In the genomic region with DNA sequence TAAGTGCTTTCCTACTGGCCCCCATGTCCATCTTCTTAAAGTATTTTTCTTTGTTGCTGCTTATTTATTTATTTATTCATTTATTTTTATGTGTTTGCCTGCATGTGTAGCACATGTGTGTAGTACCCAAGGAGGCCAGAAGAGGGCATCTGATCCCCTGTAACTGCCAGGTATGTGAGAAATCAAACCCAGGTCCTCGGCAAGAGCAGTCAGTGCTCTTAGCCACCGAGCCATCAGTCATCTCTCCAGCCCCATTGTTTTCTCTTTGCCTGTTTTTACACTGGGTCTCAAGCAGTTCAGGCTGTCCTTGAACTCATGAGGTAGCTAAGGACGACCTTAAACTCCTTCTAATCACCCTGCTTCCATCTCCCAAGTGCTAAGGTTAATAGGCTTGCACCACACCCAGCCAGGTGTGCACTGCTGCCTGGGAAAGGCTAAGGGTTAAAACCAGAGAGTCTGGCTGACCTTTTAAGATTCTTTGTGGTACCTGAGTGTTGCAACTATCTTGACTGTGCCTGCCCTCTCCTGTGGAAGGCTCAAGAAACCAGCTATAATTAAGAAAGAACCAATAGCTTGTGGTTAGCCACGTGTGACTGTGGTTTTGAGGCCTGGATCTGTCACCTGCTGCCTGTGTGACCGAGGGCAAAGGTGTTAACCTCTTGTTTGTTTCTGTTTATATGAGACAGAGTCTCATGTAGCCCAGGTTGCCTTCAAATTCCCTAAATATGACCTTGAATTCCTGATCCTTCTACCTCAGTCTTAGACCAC, we compare ENCODE assay signal across 8 mouse cellular contexts. TPM values are rescaled to one million over a fixed set of nuclear protein-coding genes. Genes with fewer than 3 reads are reported as not detected.
A peak's percentile ranks its signal among the peaks of the same experiment; 100 is the strongest.
DNase-seq lines count a peak whose midpoint lies in the region; ATAC-seq and TF ChIP-seq lines count a peak whose summit lies in the region.

No protein-coding gene starts in this region.

- H3K36me3 ChIP-seq in heart, embryonic 15.5 days: no peaks in the 10 kb centered on the region
- no peaks in the 10 kb centered on the region for H3K36me3 ChIP-seq in heart, embryonic 10.5 days
- H3K36me3 ChIP-seq in thymus, adult 2 months (ENCODE audit: control insufficient read depth, insufficient read depth, low read length): no peaks in the 10 kb centered on the region
- no peaks in the 10 kb centered on the region for H3K36me3 ChIP-seq in limb, embryonic 11.5 days (ENCODE audit: control insufficient read depth, insufficient read depth, low read length)

- no peak for TF ChIP-seq POLR2A in thymus, adult 2 months (IDR thresholded peaks at IDR 0.05; ENCODE audit: control insufficient read depth, extremely low read depth, insufficient read depth, low read length, poor library complexity)

- H3K9ac ChIP-seq in heart, embryonic 15.5 days: no peak overlapping the region
- no peak overlapping the region for H3K9ac ChIP-seq in limb, embryonic 11.5 days (ENCODE audit: low read length)

- WGBS in heart, embryonic 15.5 days: 64% methylated on average over 5 of the region's 5 CpGs
- WGBS in heart, embryonic 10.5 days: 70% methylated on average over 5 of the region's 5 CpGs
- WGBS in thymus, adult 2 months: 48% methylated on average over 5 of the region's 5 CpGs
- 71% methylated on average over 5 of the region's 5 CpGs for WGBS in limb, embryonic 11.5 days

- DNase-seq in heart, embryonic 10.5 days (ENCODE audit: low spot score): no peak
- peak; percentile 27 for DNase-seq in thymus, adult 2 months
- no peak for DNase-seq in thymus, adult 18-20 months
- peak; percentile 64 for DNase-seq in limb, embryonic 11.5 days (ENCODE audit: low spot score)
- DNase-seq in frontal cortex, postnatal 36 days (ENCODE audit: low spot score in 2 of 2): no peak
- no peak for DNase-seq in spleen, adult 18-20 months
- no peak for DNase-seq in urinary bladder, postnatal 36 days (ENCODE audit: low spot score in 2 of 2)

- no peak overlapping the region for H3K4me3 ChIP-seq in heart, embryonic 15.5 days
- no peak overlapping the region for H3K4me3 ChIP-seq in heart, embryonic 10.5 days
- H3K4me3 ChIP-seq in thymus, adult 2 months (ENCODE audit: control insufficient read depth, insufficient read depth, low read length): no peak overlapping the region
- no peak overlapping the region for H3K4me3 ChIP-seq in limb, embryonic 11.5 days (ENCODE audit: low read depth, low read length)

- peaks cover 42% of the 10 kb centered on the region for H3K4me1 ChIP-seq in heart, embryonic 15.5 days (replicated peaks)
- peaks cover 30% of the 10 kb centered on the region for H3K4me1 ChIP-seq in heart, embryonic 10.5 days
- H3K4me1 ChIP-seq in thymus, adult 2 months (replicated peaks; ENCODE audit: control insufficient read depth, insufficient read depth, low read length): peaks cover 19% of the 10 kb centered on the region
- H3K4me1 ChIP-seq in limb, embryonic 11.5 days (ENCODE audit: control insufficient read depth, insufficient read depth, low read length): no peaks in the 10 kb centered on the region

- no peak for ATAC-seq in heart, embryonic 15.5 days (replicated peaks; ENCODE audit: insufficient number of reproducible peaks, insufficient read depth, low FRiP score, low read depth)
- no peak for ATAC-seq in limb, embryonic 11.5 days (ENCODE audit: insufficient number of reproducible peaks, low FRiP score, low TSS enrichment, low read depth)

- peak overlapping the region; percentile 99 for H3K27ac ChIP-seq in heart, embryonic 15.5 days
- H3K27ac ChIP-seq in heart, embryonic 10.5 days: no peak overlapping the region
- H3K27ac ChIP-seq in thymus, adult 2 months (ENCODE audit: control insufficient read depth, insufficient read depth, low read length): 0 out of 2 replicates have a peak overlapping the region, but pooled peaks have one; percentile 7
- H3K27ac ChIP-seq in limb, embryonic 11.5 days (replicated peaks; ENCODE audit: low read depth, low read length): no peak overlapping the region

- H3K9me3 ChIP-seq in heart, embryonic 15.5 days (replicated peaks): no peaks in the 10 kb centered on the region
- H3K9me3 ChIP-seq in heart, embryonic 10.5 days: no peaks in the 10 kb centered on the region
- H3K9me3 ChIP-seq in limb, embryonic 11.5 days (ENCODE audit: control insufficient read depth, low read length): no peaks in the 10 kb centered on the region

- no peaks in the 10 kb centered on the region for H3K27me3 ChIP-seq in heart, embryonic 15.5 days
- no peaks in the 10 kb centered on the region for H3K27me3 ChIP-seq in heart, embryonic 10.5 days (ENCODE audit: insufficient read depth, poor library complexity, severe bottlenecking)
- no peaks in the 10 kb centered on the region for H3K27me3 ChIP-seq in thymus, adult 2 months (ENCODE audit: control insufficient read depth, insufficient read depth, low read length)
- H3K27me3 ChIP-seq in limb, embryonic 11.5 days (ENCODE audit: control insufficient read depth, insufficient read depth, low read length): no peaks in the 10 kb centered on the region

- no peak for TF ChIP-seq CTCF in thymus, adult 2 months (IDR thresholded peaks at IDR 0.05; ENCODE audit: borderline replicate concordance, control insufficient read depth, extremely low read depth, insufficient read depth, low read length, poor library complexity)

- H3K4me2 ChIP-seq in heart, embryonic 15.5 days: no peak overlapping the region
- H3K4me2 ChIP-seq in limb, embryonic 11.5 days (ENCODE audit: low read depth, severe bottlenecking): no peak overlapping the region

RNA-seq across cellular contexts. Expression of a gene that starts 16.7 kb away (rescaled TPM):
- polyA plus RNA-seq in heart, embryonic 15.5 days (2015; fragmentation: Nextera tagmentation; extraction: Ambion mirVana): 90.7 and 97.4 TPM in 2 replicates
- 94.0 and 101 TPM in 2 replicates for polyA plus RNA-seq in heart, embryonic 10.5 days (2016; fragmentation: Nextera tagmentation; extraction: Ambion mirVana)
- polyA plus RNA-seq in thymus, adult 2 months (2012; rRNA removed): 185 and 209 TPM in 2 replicates
- 135 and 141 TPM in 2 replicates for polyA plus RNA-seq in limb, embryonic 11.5 days (2014; fragmentation: Nextera tagmentation; extraction: Ambion mirVana)

Comparison
In these comparisons a context has a peak if more than half of its experiments do, and no peak if none do; other contexts are left out.
1. H3K27ac ChIP-seq: peak in heart, embryonic 15.5 days (single experiment) and thymus, adult 2 months (single experiment); none in heart, embryonic 10.5 days (single experiment) and limb, embryonic 11.5 days (single experiment).
2. DNase-seq: peak in thymus, adult 2 months (single experiment) and limb, embryonic 11.5 days (single experiment); none in heart, embryonic 10.5 days (single experiment), thymus, adult 18-20 months (0 of 2), frontal cortex, postnatal 36 days (0 of 2), spleen, adult 18-20 months (0 of 2) and urinary bladder, postnatal 36 days (0 of 2).